Mouse (Mus musculus) testis, postnatal 10 days (tissue): Measurements from ENCODE around the gene Cpped1.

Experiments
- DNase-seq: peaks from one replicate; pipeline ENCODE4 v3.0.0; 2021; ENCODE audit warnings: low spot score

The Cpped1 gene

DNA sequence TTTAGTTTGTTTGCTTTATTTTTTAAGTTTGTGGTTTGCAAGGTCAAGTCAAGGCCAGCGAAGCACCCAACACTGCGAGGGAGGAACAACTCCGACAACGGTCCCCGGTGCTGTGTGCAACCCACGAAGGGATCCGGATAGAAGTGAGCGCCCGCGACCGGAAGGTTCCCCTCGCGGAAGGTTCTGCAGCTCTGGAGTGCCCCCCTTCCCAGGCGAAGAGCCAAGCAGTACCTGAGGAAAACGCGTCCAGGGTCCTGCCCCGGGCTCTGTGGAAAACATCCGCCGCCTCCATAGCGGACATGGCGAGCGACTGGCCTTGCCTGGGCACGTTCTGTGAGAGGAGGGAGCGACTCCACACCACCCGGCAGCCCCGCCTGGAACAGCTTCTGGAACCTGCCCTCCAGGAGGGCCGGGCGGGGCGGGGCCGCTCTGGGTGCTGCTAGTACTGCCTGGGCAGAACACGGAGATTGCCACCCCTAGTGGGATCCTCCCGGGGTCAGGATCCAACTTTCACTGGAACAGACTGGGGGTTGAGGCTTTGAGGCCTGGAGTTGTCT, at the start of gene Cpped1:
Cpped1 (minus strand) TSS at position 411 of the 557 bp plus-strand sequence.
- DNase-seq, result peak; percentile 90

DNA sequence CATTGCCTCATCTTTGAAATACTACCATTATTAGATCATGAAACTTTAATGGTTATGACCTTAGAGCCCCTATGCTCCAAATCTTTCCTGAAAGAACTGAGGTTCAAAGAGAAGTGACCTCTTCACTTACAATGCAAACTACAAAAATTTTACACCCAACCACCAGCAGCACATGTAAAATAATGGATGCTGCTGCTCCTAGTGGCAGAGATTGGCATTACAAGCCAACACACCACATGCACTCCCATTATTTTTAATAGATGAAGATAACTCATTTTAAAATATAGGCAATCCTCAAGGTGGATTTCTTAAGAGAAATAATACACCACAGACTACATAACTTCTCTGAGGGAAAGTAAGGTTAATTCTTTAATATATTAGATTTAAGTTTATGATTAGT, 31.2 kb upstream of the Cpped1 start:
- DNase-seq, result peak; percentile 75

DNA sequence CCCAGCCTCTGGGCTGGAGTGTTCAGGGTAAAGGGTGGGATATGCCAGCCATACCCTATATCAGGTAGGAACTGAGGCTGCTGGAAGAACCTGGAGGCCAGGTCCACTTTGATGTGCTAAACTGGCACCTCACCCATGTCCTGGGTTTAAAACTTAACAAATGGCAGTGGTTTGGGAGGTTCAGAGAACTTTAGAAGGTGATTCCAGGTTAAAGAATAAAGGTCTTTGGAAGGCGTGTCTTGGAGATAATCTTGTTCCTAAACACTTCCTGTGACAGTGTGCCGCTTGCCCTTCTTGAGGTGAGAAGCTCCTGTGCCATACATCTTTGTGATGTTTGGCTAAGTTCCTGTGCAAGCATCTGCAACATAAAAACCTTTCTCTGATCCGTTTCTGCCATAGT, 1.6 kb upstream of the Cpped1 start:
- no peak for DNase-seq

DNA sequence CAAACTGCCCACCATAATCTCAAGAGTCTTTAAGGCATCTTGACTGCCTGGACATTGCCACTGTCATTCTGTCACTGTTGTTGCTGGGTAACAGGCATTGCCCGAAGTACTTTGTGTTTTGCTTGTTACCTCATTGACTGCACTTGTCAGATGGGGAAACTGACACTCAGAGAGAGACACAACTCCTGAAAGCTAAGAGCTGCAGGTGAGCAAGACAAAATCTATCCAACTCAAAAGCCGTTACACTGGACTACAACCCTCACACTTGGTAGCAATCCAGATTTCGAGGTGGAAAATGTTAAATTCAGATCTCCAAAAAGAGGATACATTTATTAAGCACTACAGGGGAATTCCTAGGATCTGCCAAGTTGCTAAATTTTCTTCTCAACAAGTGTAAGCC, 572 bp upstream of the Cpped1 start:
- no peak for DNase-seq

DNA sequence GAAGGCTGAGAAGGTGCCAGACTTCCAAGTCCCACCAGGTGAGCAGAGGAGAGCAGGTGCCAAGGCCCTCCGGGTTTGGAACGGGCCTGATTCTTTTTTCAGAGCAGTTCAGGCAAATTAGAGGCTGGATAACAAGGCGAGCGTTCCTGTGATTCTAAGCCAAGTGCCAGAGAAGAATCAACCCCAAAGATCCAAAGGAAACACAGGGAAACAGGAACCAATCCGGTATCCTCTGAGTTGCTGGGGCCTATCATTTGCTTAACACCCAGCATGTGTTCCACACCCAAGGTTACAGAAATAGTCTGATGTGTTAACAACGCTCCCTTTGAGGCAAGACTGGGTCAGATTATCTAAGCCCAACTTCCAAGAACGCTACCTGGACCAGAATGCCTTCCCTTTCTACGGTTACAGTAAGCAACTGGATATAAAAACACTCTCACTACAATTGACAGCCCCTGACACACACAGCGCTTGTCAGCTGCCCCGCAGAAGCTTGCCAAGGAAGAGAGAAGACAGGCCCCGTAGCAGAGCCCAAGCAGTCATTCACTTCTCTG, 707 bp downstream of the Cpped1 start:
- no peak for DNase-seq

DNA sequence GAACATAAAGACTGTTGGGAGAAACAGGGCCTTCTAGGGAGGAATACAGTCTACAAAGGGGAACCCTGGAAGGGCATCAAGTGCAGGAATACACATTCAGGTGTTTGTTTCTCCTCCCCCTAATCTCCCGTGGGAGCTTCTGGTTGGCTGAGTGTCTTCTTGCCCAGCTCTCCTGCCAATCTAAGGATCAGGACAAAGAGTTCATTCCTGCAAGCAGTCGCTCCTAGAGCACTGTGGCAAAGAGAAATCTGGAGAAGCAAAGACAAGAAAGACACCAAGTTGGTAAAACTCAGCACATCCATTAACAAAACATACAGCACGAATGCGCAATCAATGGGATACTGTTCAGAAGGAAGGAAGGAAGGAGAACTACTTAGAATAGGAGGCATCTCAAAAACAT, 1.4 kb downstream of the Cpped1 start:
- no peak for DNase-seq

DNA sequence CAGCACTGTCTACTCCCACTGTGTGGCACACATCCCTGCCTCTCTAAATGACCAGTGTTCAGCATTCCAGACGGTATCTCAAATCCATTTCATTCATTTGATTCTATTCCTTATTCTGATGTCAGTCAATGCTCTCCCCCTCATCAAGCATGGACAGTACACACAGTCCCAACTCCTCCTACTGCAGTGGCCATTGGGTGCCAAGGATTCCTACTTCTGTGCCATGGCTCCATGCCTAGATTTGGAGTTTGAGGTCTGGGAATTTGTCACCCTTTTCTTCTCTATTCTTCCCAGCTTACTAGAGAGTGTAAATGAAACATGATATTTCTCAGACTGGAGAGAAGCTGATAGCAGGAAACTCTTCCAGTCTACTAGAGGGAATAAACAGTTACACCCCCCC, 2.3 kb downstream of the Cpped1 start:
- no peak for DNase-seq

DNA sequence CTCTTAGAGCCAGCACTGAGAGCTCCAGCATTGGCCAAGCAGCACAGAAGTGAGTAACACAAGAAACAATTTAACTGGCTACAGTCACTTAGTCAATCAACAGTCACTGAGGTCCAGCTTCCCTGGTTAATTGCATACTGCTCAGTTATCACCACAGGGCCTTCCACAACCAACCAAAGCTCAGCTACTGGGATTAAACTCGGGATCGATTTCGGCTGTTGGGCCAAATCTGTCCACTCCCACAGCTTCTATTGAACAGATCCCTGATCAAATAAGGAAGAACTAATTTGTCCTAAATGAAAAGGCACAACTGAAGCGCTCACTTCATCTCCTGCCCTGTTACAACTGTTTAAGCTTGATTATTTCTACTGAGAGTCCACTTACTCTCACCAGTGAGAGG, 4.0 kb downstream of the Cpped1 start:
- no peak for DNase-seq

DNA sequence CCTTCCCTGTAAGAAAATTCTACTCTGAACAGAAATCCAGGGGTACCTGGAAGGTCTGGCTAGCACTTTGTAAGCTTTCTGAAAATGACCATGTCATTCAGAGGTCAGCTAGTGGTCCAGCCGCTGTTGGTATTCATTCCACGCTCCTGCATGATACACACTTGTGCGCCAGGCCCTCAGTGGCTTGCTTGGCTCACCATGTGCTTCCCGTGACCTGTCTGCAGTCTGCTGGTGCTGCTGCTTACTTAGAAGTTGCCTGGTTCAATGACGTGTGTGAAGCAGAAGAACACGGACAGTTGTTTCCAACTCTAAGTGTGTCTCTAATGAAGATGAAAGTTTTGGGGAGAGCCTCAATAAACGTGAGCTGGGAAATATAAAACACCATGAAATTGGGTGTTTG, 7.2 kb downstream of the Cpped1 start:
- no peak for DNase-seq

DNA sequence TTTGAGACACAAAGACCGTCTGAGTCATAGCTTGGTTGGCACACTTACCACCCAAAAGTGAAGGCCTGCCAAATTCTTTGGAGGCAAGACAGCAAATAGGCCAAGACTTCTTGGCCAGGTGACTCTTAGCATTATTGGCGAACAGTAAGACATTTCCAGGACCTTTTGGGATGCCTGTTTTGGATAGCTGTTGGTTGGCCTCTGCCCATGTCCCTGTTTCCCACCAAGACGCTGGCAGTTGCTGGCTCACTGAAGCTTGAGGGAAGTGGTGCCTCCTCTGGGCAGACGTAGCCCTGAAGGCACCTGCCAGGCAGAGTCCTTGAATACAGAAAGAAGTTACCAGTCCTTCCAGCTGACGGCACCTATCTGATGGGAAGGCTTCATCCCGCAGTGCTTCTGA, 8.9 kb downstream of the Cpped1 start:
- DNase-seq, result no peak

DNA sequence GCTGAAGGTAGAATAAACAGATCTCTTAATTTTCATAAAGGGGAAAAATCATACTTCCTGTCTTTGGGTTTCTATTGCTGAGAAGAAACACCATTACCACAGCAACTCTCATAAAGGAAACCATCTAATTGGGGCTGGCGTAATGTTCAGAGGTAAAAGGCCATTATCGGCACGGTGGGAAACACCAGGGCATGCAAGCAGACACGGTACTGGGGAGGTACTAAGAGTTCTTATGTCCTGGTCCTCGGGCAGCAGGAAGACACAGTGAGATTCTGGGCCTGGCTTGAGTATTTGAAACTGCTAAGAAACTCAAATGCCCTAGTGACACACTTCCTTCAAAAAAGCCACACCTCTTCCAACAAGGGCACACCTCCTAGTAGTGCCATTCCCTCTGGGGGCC, 12.8 kb downstream of the Cpped1 start:
- DNase-seq, result no peak

DNA sequence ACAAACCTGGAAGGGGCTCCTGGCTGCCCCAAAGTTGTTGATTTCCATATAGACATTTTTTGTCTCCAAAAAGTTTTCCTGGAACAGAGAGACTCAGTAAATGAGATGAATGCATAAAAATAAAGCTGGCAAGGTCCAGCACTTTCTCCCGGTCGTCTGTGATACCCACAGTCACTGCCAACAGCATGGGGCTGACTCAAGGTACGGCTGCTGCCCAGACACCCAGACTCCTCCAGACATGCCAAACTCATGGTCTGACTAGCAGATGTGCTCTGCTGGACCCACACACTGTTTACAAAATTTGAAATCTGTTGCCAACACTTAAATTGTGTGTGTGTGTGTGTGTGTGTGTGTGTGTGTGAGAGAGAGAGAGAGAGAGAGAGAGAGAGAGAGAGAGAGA, 14.4 kb downstream of the Cpped1 start:
- DNase-seq, result no peak

DNA sequence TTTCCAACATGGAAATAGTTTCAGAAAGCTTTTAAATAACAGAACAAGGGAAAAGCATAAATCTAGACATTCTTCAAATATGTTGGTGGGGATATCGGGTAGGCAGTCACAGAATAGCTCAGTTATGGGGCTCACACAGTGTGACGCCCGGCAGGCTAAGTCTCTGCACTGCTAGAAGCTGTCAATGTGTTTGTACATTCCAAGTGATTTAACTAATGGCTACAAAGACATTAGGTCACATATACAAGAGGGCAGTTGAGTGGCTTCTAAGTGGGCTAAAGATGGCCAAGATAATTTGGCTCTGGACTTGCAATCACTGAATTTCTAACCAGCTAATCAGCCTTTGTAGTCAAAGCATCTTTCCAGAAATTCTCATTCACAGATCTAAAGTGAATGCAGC, 19.1 kb downstream of the Cpped1 start:
- no peak for DNase-seq

DNA sequence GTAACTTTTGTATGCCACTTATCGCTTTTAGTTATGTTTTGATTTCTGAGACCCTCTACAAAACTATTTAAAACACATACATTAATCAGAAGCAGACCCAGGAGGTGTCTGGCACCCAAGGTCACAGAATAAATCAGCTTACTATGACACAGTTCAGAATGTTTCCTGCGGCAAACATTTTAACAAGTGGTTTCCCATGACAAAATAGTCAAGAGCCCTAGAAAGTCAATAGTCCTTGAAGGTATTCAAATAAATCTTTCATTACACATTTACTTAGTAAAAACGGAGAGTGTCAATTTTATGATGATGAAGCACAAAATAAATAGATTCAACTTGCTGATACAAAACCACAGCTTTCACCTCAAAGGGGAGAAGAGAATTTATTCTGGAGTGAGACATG, 19.5 kb downstream of the Cpped1 start:
- DNase-seq, result no peak

DNA sequence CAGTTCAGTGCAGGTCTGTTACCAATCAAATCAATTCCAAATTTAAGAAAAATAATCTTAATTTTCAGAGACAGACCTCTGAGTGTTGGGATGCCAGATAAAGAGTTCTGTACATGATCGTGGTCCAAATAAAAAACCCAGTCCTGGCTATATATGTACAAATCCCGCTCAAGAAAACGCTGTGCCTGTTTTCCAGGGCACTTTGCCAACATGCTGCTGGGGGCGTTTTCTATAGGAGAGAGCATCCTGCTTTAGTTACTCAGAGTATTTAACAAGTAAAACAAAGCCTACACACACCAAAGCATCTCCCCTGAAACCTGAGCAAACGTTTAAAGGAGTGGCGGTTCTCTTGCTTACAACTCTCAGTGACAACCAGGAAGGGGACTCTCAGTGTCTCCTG, 27.4 kb downstream of the Cpped1 start:
- DNase-seq, result no peak

DNA sequence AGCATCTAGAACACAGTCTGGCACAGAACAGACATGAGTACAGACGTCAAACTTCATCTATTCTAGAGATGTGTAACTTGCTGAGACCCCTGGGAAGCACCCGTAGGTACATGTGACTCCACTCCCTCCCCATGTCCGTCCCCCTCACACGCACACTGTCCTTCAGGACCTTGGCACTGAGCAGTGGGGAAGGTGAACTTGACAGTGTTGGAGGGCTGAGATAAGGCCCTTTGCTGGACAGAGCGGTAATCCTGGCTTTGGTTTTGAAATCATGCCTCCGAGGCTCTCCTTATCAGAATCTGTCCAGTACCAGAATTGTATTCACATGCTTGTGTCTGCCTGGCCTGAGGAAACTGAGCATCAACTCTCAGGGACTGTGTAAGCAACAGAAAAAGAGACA, 28.8 kb downstream of the Cpped1 start:
- no peak for DNase-seq

DNA sequence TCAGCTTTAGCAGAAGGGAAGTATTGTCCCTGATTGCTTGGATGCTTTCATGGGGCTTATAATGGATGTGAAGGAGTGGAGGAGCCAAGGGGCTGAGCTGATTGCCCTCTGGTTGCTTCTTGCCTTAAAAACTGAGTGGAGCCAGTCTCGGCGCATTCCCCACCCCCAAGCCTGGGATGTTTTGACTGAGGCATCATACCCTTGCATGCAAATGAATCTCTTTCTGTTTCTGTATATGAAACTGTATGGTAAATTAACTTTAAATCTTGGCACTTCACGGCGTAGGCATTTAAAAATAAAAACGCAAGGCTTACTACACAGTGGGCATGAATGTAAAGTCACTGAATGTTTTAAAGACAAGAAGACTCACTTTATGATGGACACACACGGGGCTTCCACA, 30.0 kb downstream of the Cpped1 start:
- DNase-seq, result no peak

DNA sequence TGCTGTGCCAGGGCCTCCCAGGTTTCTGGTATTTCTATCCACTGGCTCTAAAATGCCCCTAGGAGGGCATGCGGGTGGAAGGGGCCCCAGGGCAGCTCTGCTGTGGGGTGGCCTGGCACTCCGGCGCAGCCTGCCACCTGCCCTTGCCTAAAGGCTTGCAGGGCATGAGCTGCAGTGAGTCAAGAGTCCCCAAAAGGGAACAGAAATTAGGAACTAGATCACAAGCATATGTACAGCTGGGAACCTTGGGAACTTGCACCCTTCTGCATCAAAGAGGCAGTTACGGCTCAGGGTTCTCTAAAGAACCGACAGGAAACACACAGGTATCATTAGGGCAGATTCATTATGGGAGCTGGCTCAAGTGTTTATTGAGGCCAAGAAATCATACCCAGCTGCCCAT, 34.0 kb downstream of the Cpped1 start:
- no peak for DNase-seq

DNA sequence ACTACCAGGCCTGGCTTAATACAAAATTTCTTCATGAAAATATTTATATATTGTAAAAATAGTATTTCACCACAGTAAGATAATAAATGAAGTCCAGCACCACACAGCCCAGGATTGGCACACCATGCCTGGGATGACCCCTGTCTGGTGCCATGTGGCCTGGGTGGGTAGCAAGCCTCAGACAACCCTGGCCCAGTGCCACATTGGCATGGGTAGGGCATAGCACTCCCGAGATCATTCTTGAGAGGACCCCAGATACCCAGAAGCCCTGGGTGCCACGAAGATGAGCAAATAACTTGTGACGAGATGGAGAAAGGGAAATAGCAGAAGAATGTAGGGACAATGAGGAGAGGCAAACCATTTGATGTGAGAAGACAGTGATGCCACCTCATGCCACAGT, 36.0 kb downstream of the Cpped1 start:
- peak; percentile 48 for DNase-seq

DNA sequence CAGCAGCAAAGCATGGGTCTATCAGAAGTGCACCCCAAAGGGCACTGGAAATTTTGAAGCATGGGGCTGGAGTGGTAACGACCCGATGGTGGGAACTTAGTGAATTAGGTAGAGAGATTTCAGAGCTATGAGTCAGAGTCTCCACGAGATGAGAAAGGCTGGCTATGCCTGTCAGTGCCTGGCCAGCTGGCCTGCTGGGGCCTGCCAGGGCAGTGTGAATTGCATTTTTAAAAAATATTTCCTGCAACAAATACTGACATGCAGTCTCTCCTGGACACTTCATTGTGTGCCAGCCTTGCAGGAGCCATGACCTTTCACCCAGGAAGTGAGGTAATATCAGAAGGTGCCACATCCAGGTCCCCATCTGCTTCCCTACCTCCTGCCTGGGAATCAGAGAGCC, 40.8 kb downstream of the Cpped1 start:
- no peak for DNase-seq

DNA sequence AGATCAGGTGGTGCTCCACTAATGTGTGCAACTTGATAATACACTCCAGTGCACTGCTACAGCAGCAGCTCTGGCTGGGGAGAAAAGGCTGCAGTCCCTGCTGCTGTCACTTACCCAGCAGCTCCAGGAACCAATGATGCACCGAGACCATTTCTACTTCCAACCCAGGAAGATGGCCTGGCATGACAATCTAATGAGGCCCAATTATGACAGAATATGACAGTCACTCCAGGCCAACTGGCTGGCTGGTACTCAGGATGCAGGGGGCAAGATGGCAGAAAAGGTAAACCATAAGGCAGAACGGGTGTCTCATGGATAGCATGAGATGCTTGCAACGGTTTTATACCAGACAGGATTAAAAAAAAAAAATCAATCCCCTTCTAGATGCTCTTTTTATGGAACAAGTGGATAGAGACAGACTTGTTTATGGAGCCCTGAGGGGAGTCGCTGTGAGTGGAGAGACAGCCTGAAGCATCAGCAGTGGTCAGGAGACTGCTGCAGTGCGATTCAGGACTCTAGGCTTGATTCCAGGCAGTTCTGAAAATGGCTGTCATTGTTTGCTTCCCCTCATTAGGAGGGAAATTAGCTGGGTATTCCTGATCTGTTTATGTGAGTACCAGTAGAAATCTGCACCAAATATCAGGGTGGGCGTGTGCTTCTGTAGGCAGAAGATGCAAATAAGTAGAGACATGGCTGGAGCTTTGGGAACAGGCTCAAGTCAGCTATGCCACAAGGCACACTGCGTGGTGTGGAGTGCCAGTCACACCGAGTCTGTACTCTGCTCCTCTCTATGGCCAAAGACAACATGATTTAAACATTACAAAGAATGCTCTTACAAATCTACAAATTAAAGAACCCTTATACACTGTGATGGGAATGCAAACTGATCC, 56.3 kb downstream of the Cpped1 start:
- no peak for DNase-seq

DNA sequence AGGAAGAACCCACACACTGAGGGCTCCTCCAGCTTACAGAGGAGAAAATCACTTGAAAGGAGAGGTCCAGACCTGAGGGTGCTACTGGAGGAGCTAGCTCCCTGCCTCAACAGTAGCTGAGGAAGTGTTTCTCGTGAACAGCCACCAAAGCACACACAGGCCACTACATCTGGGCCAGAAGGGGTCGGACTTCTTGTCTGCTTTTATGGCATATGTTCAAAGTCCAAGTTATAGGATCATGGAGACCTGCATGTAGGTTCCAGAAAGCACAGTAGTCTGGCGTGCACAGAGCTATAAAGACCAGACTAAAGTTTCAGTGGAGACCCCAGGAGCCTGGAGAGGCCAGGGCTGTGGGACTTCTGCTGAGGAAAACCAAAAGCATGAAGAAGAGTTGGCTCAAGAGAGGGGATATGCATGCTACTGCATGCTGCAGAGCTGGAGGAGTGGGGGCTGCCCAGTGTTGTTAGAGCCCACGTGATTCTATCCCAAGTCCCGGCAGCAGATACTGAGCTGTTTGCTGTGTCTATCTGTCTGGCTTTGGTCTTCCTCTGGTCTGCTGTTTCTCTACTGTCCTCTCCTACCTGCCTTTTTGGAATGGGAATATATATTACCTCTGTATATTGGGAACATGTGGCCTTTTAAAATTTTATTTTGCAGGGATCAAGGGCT, 60.1 kb downstream of the Cpped1 start:
- DNase-seq, result no peak

DNA sequence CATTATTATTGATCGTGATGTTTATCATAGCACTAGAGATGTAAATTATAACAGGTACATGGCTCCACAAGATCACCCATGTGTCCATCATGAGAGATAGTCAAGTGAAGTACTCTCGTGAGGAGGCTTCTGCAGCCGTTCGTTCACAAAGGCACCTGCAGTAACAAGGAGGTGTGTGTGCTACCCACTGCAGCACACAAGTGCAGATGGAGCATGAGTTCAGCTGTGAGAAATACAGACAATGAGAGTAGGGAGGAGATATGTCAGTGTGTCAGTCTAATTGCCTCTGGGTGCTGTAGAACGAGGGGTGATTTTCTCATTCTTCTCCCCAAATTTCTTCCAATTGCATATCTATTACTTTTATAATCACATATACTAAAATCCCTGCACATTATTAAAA, 63.9 kb downstream of the Cpped1 start:
- DNase-seq, result no peak
